Mouse (Mus musculus) cerebellum, adult 11 months (tissue): ENCODE results near the gene Rubcn.

Source experiments
- DNase-seq: peaks from one replicate; pipeline ENCODE4 v3.0.0; 2022

Rubcn gene

GRCm38 (mm10) chr16:32867919-32868552 lies 9.5 kb downstream of the Rubcn start:
- peak; percentile 82 for DNase-seq

GRCm38 (mm10) chr16:32866713-32867112 lies 10.9 kb downstream of the Rubcn start:
- no peak for DNase-seq

- DNase-seq, result no peak
These were observed 12.2 kb downstream of the Rubcn start for GRCm38 (mm10) chr16:32865401-32865800.

GRCm38 (mm10) chr16:32861813-32862385 lies 15.7 kb downstream of the Rubcn start:
- no peak for DNase-seq

DNA sequence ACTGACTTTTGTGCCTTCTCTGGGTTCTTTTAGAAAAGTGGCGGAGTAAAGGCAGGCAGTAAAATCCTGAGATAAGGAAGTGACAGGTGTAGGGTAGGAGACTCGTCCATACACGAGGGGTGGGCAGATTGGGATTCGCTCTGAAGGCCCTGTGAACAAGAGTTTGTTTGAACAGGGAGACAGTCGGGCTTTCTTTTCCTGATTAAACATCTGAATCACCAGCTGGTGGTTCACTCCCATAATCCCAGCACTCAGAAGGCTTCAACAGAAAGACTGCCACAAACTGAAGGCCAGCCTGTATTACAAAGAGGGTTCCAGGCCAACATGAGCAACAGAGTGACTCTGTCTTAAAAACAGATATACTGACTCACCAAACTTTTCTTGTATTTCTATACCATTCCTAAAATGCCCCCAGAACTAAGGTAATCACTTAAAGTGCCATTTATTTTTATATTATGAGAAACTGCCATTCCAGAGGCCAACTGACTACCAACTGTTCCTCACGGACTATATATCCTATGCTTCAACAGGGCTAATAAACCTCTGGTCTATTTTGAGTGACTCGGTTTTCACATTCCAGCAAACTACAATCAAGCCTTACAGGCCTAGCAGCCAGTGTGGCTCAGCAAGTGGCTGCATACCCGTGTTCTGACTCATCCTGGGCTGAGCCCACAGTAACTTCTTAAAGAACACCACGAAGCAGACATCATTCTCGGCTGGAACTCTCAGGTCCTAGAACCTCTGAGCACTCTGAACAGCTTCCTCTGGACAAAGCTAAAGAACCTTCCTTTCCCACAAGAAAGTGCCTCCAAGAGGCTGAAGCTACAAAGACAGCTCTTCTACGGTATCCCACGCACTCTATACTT lies 18.6 kb downstream of the Rubcn start:
- DNase-seq, result no peak

- DNase-seq, result no peak
These were observed 19.2 kb downstream of the Rubcn start for GRCm38 (mm10) chr16:32858356-32858755.

GRCm38 (mm10) chr16:32856751-32857150 lies 20.8 kb downstream of the Rubcn start:
- no peak for DNase-seq

- no peak for DNase-seq
These were observed 23.5 kb downstream of the Rubcn start for GRCm38 (mm10) chr16:32854050-32854571.

GRCm38 (mm10) chr16:32853492-32854049 lies 24.0 kb downstream of the Rubcn start:
- DNase-seq, result no peak

- no peak for DNase-seq
These were observed 28.3 kb downstream of the Rubcn start for GRCm38 (mm10) chr16:32849042-32849830.

DNA sequence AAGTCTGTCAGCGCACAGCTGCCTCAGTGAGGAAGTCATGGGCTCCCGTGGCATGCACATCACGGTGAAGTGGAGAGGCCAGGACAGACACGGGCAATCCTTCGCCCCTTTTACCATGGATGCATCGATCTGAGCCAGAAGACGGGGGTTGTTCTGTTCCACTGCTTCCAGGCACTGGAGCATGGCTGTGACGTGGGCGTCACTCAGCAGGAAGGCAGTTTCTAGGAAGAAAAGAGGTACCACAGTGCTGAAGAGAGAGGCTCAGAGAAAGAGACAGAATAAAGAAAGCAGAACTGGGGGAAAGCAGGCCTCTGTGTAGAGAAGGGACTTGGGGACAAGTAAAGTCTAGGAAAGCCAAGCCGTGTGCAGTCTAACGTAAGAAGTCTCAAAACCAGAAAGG lies 30.5 kb downstream of the Rubcn start:
- DNase-seq, result no peak

DNA sequence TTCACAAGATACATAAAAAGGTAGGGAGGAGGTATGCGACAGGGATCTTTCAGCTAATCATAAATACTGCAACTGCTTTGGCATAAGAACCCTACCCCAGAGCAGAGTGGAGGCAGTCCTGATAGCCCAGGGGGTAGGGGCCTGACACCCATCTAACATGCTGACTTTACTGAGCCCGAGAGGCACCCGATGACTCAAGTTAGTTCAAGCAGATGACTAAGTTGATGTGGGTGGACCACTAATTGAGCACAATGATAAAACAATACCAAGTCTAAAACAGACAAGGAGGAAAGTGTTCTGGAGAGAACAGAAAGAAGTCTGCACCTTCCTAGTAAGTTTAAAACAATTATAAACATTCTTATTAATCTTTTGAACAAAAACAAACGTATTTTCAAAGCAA lies 46.1 kb downstream of the Rubcn start:
- no peak for DNase-seq

- no peak for DNase-seq
These were observed 48.5 kb downstream of the Rubcn start for GRCm38 (mm10) chr16:32829104-32829503.

DNA sequence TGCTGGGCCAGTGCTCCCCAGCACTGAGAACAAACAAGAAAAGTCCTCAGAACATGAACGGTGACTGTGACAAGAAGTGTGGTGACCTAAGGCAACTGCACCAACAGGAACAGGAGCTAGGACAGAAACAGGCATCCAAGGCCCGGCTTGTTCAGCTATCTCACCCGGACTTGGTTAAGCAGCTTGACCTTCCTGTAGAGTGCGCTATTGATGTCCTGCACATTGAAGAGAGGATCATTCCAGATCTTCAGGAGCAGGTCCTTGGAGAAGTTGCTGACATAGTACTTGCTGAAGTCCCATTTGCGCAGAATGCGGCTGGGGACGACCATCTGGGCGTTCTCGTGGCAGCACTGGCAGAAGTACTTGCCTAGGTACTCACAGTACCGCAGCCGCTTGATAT lies 51.0 kb downstream of the Rubcn start:
- no peak for DNase-seq

GRCm38 (mm10) chr16:32825380-32825779 lies 52.2 kb downstream of the Rubcn start:
- no peak for DNase-seq

- no peak for DNase-seq
These were observed 53.5 kb downstream of the Rubcn start for GRCm38 (mm10) chr16:32824061-32824460.

DNA sequence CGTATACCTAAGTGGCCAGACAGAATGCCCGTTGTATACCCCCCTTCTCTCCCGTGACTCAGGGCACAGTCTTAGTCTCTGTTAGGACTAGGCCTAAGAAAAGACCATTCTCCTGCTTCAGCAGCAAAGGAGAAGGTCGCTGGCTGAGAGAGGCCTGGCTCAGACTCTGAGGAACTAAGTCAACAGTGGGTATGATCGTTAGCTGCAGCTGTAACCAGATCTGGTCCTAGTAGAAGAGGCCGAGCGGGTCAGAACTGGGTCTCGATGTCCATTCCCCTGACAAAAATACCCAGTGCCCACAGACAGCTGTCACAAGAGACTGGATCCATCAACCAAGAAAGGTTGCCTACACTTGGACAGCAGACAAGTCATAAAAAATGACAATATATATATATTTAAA lies 54.1 kb downstream of the Rubcn start:
- no peak for DNase-seq

GRCm38 (mm10) chr16:32822881-32823280 lies 54.7 kb downstream of the Rubcn start:
- DNase-seq, result no peak

DNA sequence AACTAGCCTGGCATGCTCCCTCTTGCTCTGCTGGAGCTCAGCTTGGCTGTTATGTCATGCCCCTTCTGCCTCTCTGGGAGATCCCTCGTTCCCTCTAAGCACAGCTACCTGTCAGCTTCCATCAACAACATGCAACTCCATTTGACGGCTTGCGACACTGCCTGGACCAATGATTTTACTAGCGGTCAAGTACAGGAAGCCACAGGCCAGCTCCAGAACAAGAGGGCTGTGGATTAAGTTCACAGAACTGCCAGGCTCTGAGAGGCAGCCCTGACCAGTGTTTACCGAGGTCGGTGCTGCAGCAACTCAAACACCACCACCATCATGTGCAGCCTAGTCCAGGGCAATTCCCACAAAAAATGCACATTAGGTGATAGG lies 55.1 kb downstream of the Rubcn start:
- no peak for DNase-seq

DNA sequence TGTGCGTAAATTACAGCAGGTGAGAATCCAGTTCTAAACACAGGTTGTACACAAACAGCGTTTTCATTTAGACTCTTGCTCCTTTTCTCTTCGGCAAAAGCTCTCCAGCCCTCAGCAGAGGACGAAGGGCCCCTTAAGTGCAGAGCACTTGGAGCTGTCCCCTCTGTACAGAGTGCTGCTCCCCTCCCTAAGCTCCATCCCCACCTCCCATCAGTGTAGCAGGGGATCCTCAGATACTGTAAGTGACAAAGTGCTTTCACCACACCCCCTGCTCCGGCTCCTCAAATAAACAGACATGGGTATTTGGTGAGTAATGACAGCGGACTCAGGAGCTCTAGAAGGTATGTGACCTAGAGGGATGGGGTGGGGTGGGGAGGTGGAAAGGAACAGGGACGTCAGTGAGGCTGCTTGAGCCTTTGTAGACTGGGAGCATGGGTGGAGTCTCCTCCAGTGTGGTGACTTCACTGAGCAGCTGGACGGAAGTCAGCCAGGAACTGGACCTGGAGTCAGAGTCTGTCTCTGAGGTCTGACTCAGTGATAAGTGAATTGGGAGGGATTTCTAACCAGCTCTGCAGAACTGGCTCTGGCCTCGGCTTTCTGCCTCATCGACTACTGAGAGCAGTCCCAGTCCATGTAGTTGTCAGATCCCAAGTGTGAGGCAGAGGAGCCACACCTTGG lies 55.7 kb downstream of the Rubcn start:
- no peak for DNase-seq

- no peak for DNase-seq
These were observed 59.1 kb downstream of the Rubcn start for GRCm38 (mm10) chr16:32818441-32818840.

DNA sequence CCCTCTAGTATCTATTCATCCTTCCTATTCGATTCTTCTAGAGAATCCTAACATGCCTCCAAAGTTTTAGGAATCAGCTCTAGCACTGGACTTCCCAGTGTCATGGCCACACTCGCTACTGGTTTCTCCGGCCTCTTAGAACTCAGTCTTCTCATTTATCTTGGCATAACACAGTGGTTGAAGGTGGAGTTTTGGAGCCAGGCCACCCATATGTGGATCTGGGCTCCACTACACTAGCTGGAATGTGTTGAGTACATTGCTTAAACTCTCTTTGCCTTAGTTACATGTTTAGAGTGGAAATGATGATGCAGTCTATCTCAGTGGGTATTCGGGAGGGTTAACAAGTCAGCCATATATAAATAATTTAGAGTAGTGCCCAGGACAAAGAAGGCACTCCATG lies 59.5 kb downstream of the Rubcn start:
- DNase-seq, result no peak
